ENCODE assay signal across 18 mouse cellular contexts in the genomic region with DNA sequence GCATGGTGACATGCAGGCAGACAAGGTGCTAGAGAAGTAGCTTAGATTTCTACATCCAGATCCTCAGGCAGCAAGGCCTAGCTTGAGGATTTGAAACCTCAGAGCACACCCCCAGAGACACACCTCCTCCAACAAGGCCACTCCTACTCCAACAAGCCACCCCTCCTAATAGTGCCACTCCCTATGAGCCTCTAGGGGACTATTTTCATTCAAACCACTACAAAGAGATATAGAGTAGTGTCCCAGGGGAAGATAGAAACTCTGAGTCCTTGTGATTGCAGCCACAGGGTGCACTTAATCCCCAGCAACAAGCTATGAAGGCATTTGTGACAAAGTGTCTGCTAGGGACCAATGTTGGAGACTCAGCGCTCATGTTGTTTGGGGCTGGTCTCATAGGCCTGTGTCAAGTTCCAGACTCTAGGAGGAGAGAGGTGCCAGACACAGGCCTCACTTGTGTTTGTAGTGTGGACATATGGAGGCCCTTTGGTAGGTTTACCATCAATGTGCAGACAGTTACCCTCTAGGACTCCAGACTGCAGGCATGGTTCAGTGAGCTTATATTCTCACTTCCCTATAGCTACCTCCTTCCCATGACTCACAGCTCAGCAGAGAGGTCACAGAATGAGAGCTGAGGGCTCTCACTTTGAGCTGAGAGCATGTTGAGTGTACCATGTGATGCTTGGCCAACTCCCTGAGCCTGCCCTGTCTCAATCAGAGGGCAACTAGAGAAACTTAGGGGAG. TPM values are rescaled to one million over a fixed set of nuclear protein-coding genes. Genes with fewer than 3 reads are reported as not detected.
DNase-seq lines count a peak whose midpoint lies in the region; TF ChIP-seq lines count a peak whose summit lies in the region.
"Had no signal": no experiment of that assay in that cellular context is flagged by ENCODE, and none has a peak within 500 bp of the region (broad histone marks: within the 10 kb centered on the region; RNA-seq: fewer than 3 reads in every experiment).

No protein-coding gene starts in this region.

- dilution Hi-C loops in CH12.LX (cut with MboI; ENCODE audit: extremely low pct_ligation_motif_present, extremely low pct_unique_long_range_greater_than_20kb, low sequenced_read_pairs), result no loop called here

- peaks cover 0 to 15% of the 10 kb centered on the region in 2 experiments; a peak in 3 of 4 replicates for H3K4me1 ChIP-seq in CH12.LX (ENCODE audit: control insufficient read depth in 1 of 2, insufficient read depth in 2 of 2)
- H3K4me1 ChIP-seq: heart, embryonic 13.5 days; hindbrain, embryonic 12.5 days; limb, embryonic 12.5 days; neural tube, embryonic 12.5 days had no signal

- peak; percentile 90 for DNase-seq in CH12.LX (ENCODE audit: extremely low read depth)
- peak; percentile 49 for DNase-seq in ZHBTc4 (ENCODE audit: low read depth, low spot score)
- DNase-seq in lung, postnatal 14 days, result peak; percentile 30
- peak; percentile 33 for DNase-seq in spleen, adult 18-20 months
- no peak for DNase-seq in adrenal gland, postnatal 14 days
- DNase-seq in gastrocnemius, postnatal 14 days, result no peak
- DNase-seq in urinary bladder, adult 18-20 months (ENCODE audit: low spot score in 2 of 2), result no peak
- DNase-seq: adrenal gland, postnatal 36 days; gastrocnemius, postnatal 10 days; kidney, adult 2 months had no signal

- TF ChIP-seq RAD21 in CH12.LX (IDR thresholded peaks at IDR 0.05; ENCODE audit: low read depth, low read length), result no peak; the same call in 1 of the 2 replicates

- TF ChIP-seq EP300 in CH12.LX (IDR thresholded peaks at IDR 0.05; ENCODE audit: low read length), result peak; percentile 96

- TF ChIP-seq CTCF in CH12.LX (conservative IDR thresholded peaks at IDR 0.05 in 1 of 2, IDR thresholded peaks at IDR 0.05 in 1 of 2; ENCODE audit: low read depth in 2 of 2, low read length in 2 of 2), result no peak

- no peaks in the 10 kb centered on the region for H3K9me3 ChIP-seq in CH12.LX (replicated peaks; ENCODE audit: low read length)
- H3K9me3 ChIP-seq: heart, embryonic 13.5 days; hindbrain, embryonic 12.5 days; limb, embryonic 12.5 days; neural tube, embryonic 12.5 days had no signal

- no peaks in the 10 kb centered on the region for H3K79me2 ChIP-seq in CH12.LX (replicated peaks; ENCODE audit: control insufficient read depth, extremely low read depth, insufficient read depth, poor library complexity, severe bottlenecking)

- no peaks in the 10 kb centered on the region for H3K27me3 ChIP-seq in CH12.LX (replicated peaks)
- H3K27me3 ChIP-seq: heart, embryonic 13.5 days; hindbrain, embryonic 12.5 days; limb, embryonic 12.5 days; neural tube, embryonic 12.5 days had no signal

- peak; percentile 30; the same call in 1 of the 2 replicates for TF ChIP-seq POLR2A in CH12.LX (IDR thresholded peaks at IDR 0.05; ENCODE audit: low read depth, low read length)

- H3K36me3 ChIP-seq in CH12.LX (replicated peaks in 1 of 2; ENCODE audit: control insufficient read depth in 1 of 2, insufficient read depth in 1 of 2, low read length in 1 of 2), result no peaks in the 10 kb centered on the region
- H3K36me3 ChIP-seq: heart, embryonic 13.5 days; hindbrain, embryonic 12.5 days; limb, embryonic 12.5 days; neural tube, embryonic 12.5 days had no signal

- intact Hi-C loops in gastrocnemius, postnatal 14 days (cut with DNase I; ENCODE audit: low total_unique reads), result no loop called here

- H3K4me3 ChIP-seq in CH12.LX (replicated peaks in 1 of 3; ENCODE audit: low read depth in 2 of 3, low read length in 2 of 3, poor library complexity in 1 of 3), result no peak overlapping the region
- H3K4me3 ChIP-seq: heart, embryonic 13.5 days; hindbrain, embryonic 12.5 days; limb, embryonic 12.5 days; neural tube, embryonic 12.5 days had no signal

- peak overlapping the region; percentile 83 for H3K27ac ChIP-seq in CH12.LX (ENCODE audit: insufficient read depth, low read depth)
- H3K27ac ChIP-seq: heart, embryonic 13.5 days; hindbrain, embryonic 12.5 days; limb, embryonic 12.5 days; neural tube, embryonic 12.5 days had no signal

- in situ Hi-C loops in CH12.LX (cut with MboI; ENCODE audit: low pct_ligation_motif_present, low pct_unique_long_range_greater_than_20kb, low sequenced_read_pairs), result no loop called here

- H3K9ac ChIP-seq in CH12.LX (ENCODE audit: insufficient read depth, low read depth), result 0 out of 2 replicates have a peak overlapping the region, but pooled peaks have one; percentile 5
- H3K9ac ChIP-seq: heart, embryonic 13.5 days; hindbrain, embryonic 12.5 days; limb, embryonic 12.5 days; neural tube, embryonic 12.5 days had no signal

- H3K4me2 ChIP-seq in CH12.LX (ENCODE audit: insufficient read depth, low read depth, poor library complexity, severe bottlenecking), result 0 out of 2 replicates have a peak overlapping the region, but pooled peaks have one; percentile 4
- H3K4me2 ChIP-seq: heart, embryonic 13.5 days; hindbrain, embryonic 12.5 days; limb, embryonic 12.5 days; neural tube, embryonic 12.5 days had no signal

TF ChIP-seq in CH12.LX, 34 proteins besides CTCF, POLR2A, EP300 and RAD21 (continues in another document):
- peak; percentile 57; the same call in 1 of the 2 replicates for TF ChIP-seq E2F4 (IDR thresholded peaks at IDR 0.05; ENCODE audit: insufficient replicate concordance, low read depth, low read length)
- TF ChIP-seq TCF12 (IDR thresholded peaks at IDR 0.05; ENCODE audit: low read depth, low read length), result peak; percentile 54; the same call in 1 of the 2 replicates
- peak; percentile 69 for TF ChIP-seq ETS1 (conservative IDR thresholded peaks at IDR 0.05; ENCODE audit: low read depth, low read length)
- TF ChIP-seq SIN3A (IDR thresholded peaks at IDR 0.05; ENCODE audit: low read length), result peak; percentile 78
- peak; percentile 73; the same call in 1 of the 2 replicates for TF ChIP-seq TBP (conservative IDR thresholded peaks at IDR 0.05; ENCODE audit: low read depth, low read length)
- no peak for TF ChIP-seq HCFC1 (IDR thresholded peaks at IDR 0.05; ENCODE audit: low read depth, low read length)
- TF ChIP-seq MAFK (IDR thresholded peaks at IDR 0.05; ENCODE audit: insufficient replicate concordance, low read length), result peak; percentile 47; the same call in 1 of the 2 replicates
- TF ChIP-seq MAZ (IDR thresholded peaks at IDR 0.05; ENCODE audit: low read depth, low read length), result no peak
- 0 out of 2 replicates have a peak, but pooled peaks have one; percentile 55 for TF ChIP-seq CHD1 (IDR thresholded peaks at IDR 0.05; ENCODE audit: low read depth, low read length)
- TF ChIP-seq MYC (IDR thresholded peaks at IDR 0.05; ENCODE audit: low read depth, low read length), result peak; percentile 88
- peak; percentile 44; the same call in 1 of the 2 replicates for TF ChIP-seq KAT2A (IDR thresholded peaks at IDR 0.05; ENCODE audit: insufficient replicate concordance, low read length)
- TF ChIP-seq ZC3H11A (IDR thresholded peaks at IDR 0.05; ENCODE audit: low read depth, low read length), result no peak
- no peak for TF ChIP-seq POLR2AphosphoS2 (IDR thresholded peaks at IDR 0.05; ENCODE audit: low read depth, low read length)
- TF ChIP-seq USF2 (conservative IDR thresholded peaks at IDR 0.05; ENCODE audit: low read depth, low read length), result peak; percentile 63
- peak; percentile 78 for TF ChIP-seq JUND (conservative IDR thresholded peaks at IDR 0.05; ENCODE audit: low read depth, low read length)
- TF ChIP-seq USF1 (IDR thresholded peaks at IDR 0.05; ENCODE audit: low read depth, low read length), result peak; percentile 73
- TF ChIP-seq GABPA (IDR thresholded peaks at IDR 0.05; ENCODE audit: insufficient replicate concordance, low read depth, low read length), result no peak
- peak; percentile 18; the same call in 1 of the 2 replicates for TF ChIP-seq RCOR1 (conservative IDR thresholded peaks at IDR 0.05; ENCODE audit: low read depth, low read length)
- no peak for TF ChIP-seq SMC3 (IDR thresholded peaks at IDR 0.05; ENCODE audit: low read depth, low read length)
- TF ChIP-seq MAX (IDR thresholded peaks at IDR 0.05; ENCODE audit: low read length), result peak; percentile 84
- TF ChIP-seq PAX5 (IDR thresholded peaks at IDR 0.05; ENCODE audit: low read length), result no peak
- peak; percentile 46 for TF ChIP-seq ELF1 (IDR thresholded peaks at IDR 0.05; ENCODE audit: low read depth, low read length)
- TF ChIP-seq IRF4 (IDR thresholded peaks at IDR 0.05; ENCODE audit: low read depth, low read length), result peak; percentile 95
- peak; percentile 63; the same call in 1 of the 2 replicates for TF ChIP-seq MEF2A (IDR thresholded peaks at IDR 0.05; ENCODE audit: borderline replicate concordance, low read depth, low read length)
- no peak for TF ChIP-seq ZKSCAN1 (IDR thresholded peaks at IDR 0.05; ENCODE audit: borderline replicate concordance, low read depth, low read length)
- TF ChIP-seq JUN (IDR thresholded peaks at IDR 0.05; ENCODE audit: insufficient read depth, low read depth, low read length), result peak; percentile 51; the same call in 1 of the 2 replicates

RNA-seq across cellular contexts. Expression of a gene that starts 7.5 kb away (rescaled TPM):
- total RNA-seq in CH12.LX (2012; rRNA removed) (not detected in 2 replicates), CH12.LX (2014; rRNA removed) (not detected in 2 replicates)
- polyA plus RNA-seq in CH12.LX (2012; ENCODE audit: insufficient read length, low read depth), result not detected in 2 replicates
- not detected in 2 replicates for total RNA-seq in adrenal gland, postnatal 14 days (2021)
- total RNA-seq in gastrocnemius, postnatal 14 days (2021), result not detected
- total RNA-seq: adrenal gland, postnatal 36 days; gastrocnemius, postnatal 10 days had no signal
- polyA plus RNA-seq: heart, embryonic 13.5 days; hindbrain, embryonic 12.5 days; kidney, adult 2 months; large intestine, adult 2 months; limb, embryonic 12.5 days; lung, embryonic 16.5 days; midbrain, embryonic 16.5 days; neural tube, embryonic 12.5 days; testis, adult 2 months had no signal

RNA-seq across cellular contexts. Expression of a gene that starts 13.7 kb away (rescaled TPM):
- total RNA-seq in CH12.LX (2012; rRNA removed) (not detected in 2 replicates), CH12.LX (2014; rRNA removed) (not detected in 2 replicates)
- not detected in 2 replicates for polyA plus RNA-seq in CH12.LX (2012; ENCODE audit: insufficient read length, low read depth)
- total RNA-seq in adrenal gland, postnatal 14 days (2021), result not detected in 2 replicates
- total RNA-seq in gastrocnemius, postnatal 14 days (2021), result not detected
- total RNA-seq: gastrocnemius, postnatal 10 days had no signal
- polyA plus RNA-seq: heart, embryonic 13.5 days; hindbrain, embryonic 12.5 days; kidney, adult 2 months; large intestine, adult 2 months; limb, embryonic 12.5 days; lung, embryonic 16.5 days; midbrain, embryonic 16.5 days; neural tube, embryonic 12.5 days had no signal

RNA-seq across cellular contexts. Expression of a gene that starts 18.0 kb away (rescaled TPM):
- total RNA-seq in CH12.LX (2012; rRNA removed), result not detected in 2 replicates
- total RNA-seq in CH12.LX (2014; rRNA removed), result not detected in 2 replicates
- polyA plus RNA-seq in CH12.LX (2012; ENCODE audit: insufficient read length, low read depth), result not detected in 2 replicates
- not detected in 2 replicates for total RNA-seq in adrenal gland, postnatal 14 days (2021)
- total RNA-seq in gastrocnemius, postnatal 14 days (2021), result not detected
- total RNA-seq: adrenal gland, postnatal 36 days; gastrocnemius, postnatal 10 days had no signal
- polyA plus RNA-seq: heart, embryonic 13.5 days; hindbrain, embryonic 12.5 days; kidney, adult 2 months; large intestine, adult 2 months; limb, embryonic 12.5 days; lung, embryonic 16.5 days; midbrain, embryonic 16.5 days; neural tube, embryonic 12.5 days had no signal

RNA-seq across cellular contexts. Expression of a gene that starts 25.3 kb away (rescaled TPM):
- total RNA-seq in CH12.LX (2012; rRNA removed) (not detected in 2 replicates), CH12.LX (2014; rRNA removed) (not detected in 2 replicates)
- polyA plus RNA-seq in CH12.LX (2012; ENCODE audit: insufficient read length, low read depth), result not detected in 2 replicates
- not detected in 2 replicates for total RNA-seq in adrenal gland, postnatal 14 days (2021)
- total RNA-seq in gastrocnemius, postnatal 14 days (2021), result not detected
- total RNA-seq: adrenal gland, postnatal 36 days; gastrocnemius, postnatal 10 days had no signal
- polyA plus RNA-seq: heart, embryonic 13.5 days; hindbrain, embryonic 12.5 days; large intestine, adult 2 months; limb, embryonic 12.5 days; lung, embryonic 16.5 days; midbrain, embryonic 16.5 days; neural tube, embryonic 12.5 days had no signal

RNA-seq across cellular contexts. Expression of a gene that starts 31.6 kb away (rescaled TPM):
- total RNA-seq in CH12.LX (2012; rRNA removed) (0.98 and 2.3 TPM in 2 replicates), CH12.LX (2014; rRNA removed) (2.4 and 2.6 TPM in 2 replicates)
- 1.5 and 1.6 TPM in 2 replicates for polyA plus RNA-seq in CH12.LX (2012; ENCODE audit: insufficient read length, low read depth)
- total RNA-seq in adrenal gland, postnatal 14 days (2021), result 4.5 and 7.9 TPM in 2 replicates
- 1 to 10 TPM; 3.3 to 4.1 TPM for total RNA-seq in gastrocnemius, postnatal 14 days (2021)

Comparison
In these comparisons a context has a peak if more than half of its experiments do, and no peak if none do; other contexts are left out.
1. DNase-seq: peak in CH12.LX (single experiment), ZHBTc4 (single experiment), lung, postnatal 14 days (single experiment) and spleen, adult 18-20 months (2 of 2); none in adrenal gland, postnatal 14 days (single experiment), gastrocnemius, postnatal 14 days (single experiment) and urinary bladder, adult 18-20 months (0 of 2).